Mouse (Mus musculus) CH12.LX (cell line): ENCODE data around the gene Xndc1.

Experiments used
- CHD1 ChIP-seq: IDR thresholded peaks from 2 replicates; pipeline ENCODE4 v1.6.1; 2012; ENCODE audit warnings: low read depth, low read length, improper control_type of control experiment, inconsistent platforms
- CTCF ChIP-seq, 2 experiments: IDR thresholded peaks in 1 of 2; conservative IDR thresholded peaks in 1 of 2; 2 replicates each; pipeline ENCODE4 v1.5.1; 2011 to 2012; ENCODE audit warnings: low read depth in 2 of 2, low read length in 2 of 2, improper control_type of control experiment in 1 of 2, inconsistent platforms in 1 of 2, mild to moderate bottlenecking in 1 of 2, moderate library complexity in 1 of 2
- ETS1 ChIP-seq: conservative IDR thresholded peaks from 2 replicates; pipeline ENCODE4 v1.6.1; 2012; ENCODE audit warnings: low read depth, mild to moderate bottlenecking, inconsistent platforms, low read length, improper control_type of control experiment, moderate library complexity
- HCFC1 ChIP-seq: IDR thresholded peaks from 2 replicates; pipeline ENCODE4 v1.6.1; 2012; ENCODE audit warnings: low read depth, mild to moderate bottlenecking, inconsistent platforms, low read length, improper control_type of control experiment
- MAFK ChIP-seq: IDR thresholded peaks from 2 replicates; pipeline ENCODE4 v1.6.1; 2011; ENCODE audit warnings: low read length, improper control_type of control experiment; ENCODE audit not compliant: insufficient replicate concordance
- MAX ChIP-seq: IDR thresholded peaks from 2 replicates; pipeline ENCODE4 v1.6.1; 2011; ENCODE audit warnings: low read length, improper control_type of control experiment
- MAZ ChIP-seq: IDR thresholded peaks from 2 replicates; pipeline ENCODE4 v1.6.1; 2012; ENCODE audit warnings: low read depth, mild to moderate bottlenecking, inconsistent platforms, low read length, improper control_type of control experiment, moderate library complexity
- POLR2A ChIP-seq: IDR thresholded peaks from 2 replicates; pipeline ENCODE4 v1.6.1; 2011; ENCODE audit warnings: low read depth, mild to moderate bottlenecking, improper control_type of control experiment, low read length
- TCF12 ChIP-seq: IDR thresholded peaks from 2 replicates; pipeline ENCODE4 v1.6.1; 2014; ENCODE audit warnings: low read depth, mild to moderate bottlenecking, inconsistent platforms, low read length, improper control_type of control experiment
- UBTF ChIP-seq: IDR thresholded peaks from 2 replicates; pipeline ENCODE4 v1.6.1; 2012; ENCODE audit warnings: low read depth, mild to moderate bottlenecking, inconsistent platforms, low read length, improper control_type of control experiment, moderate library complexity
- USF1 ChIP-seq: IDR thresholded peaks from 2 replicates; pipeline ENCODE4 v1.6.1; 2014; ENCODE audit warnings: low read depth, mild to moderate bottlenecking, inconsistent platforms, low read length, improper control_type of control experiment
- ZC3H11A ChIP-seq: IDR thresholded peaks from 2 replicates; pipeline ENCODE4 v1.6.1; 2012; ENCODE audit warnings: low read depth, mild to moderate bottlenecking, inconsistent platforms, low read length, improper control_type of control experiment
- ZNF384 ChIP-seq: IDR thresholded peaks from 2 replicates; pipeline ENCODE4 v1.6.1; 2012; ENCODE audit warnings: low read depth, low read length, improper control_type of control experiment, inconsistent platforms

GRCm38 (mm10) chr7:102132395-102132794 lies 67.1 kb downstream of the Xndc1 start:
- TF ChIP-seq UBTF, result no peak
- TF ChIP-seq CTCF (conservative IDR thresholded peaks at IDR 0.05 in 1 of 2, IDR thresholded peaks at IDR 0.05 in 1 of 2; ENCODE audit: low read depth in 2 of 2, low read length in 2 of 2), result no peak
- no peak for TF ChIP-seq POLR2A
- no peak for TF ChIP-seq MAX
- TF ChIP-seq HCFC1, result no peak
- TF ChIP-seq MAFK, result no peak
- no peak for TF ChIP-seq ZC3H11A
- no peak for TF ChIP-seq MAZ
- no peak for TF ChIP-seq ETS1
- no peak for TF ChIP-seq ZNF384
- no peak for TF ChIP-seq CHD1
- no peak for TF ChIP-seq USF1
- TF ChIP-seq TCF12, result no peak
